Mouse (Mus musculus): ENCODE data around the gene Tmem132a.

Gene Tmem132a

GRCm38 (mm10) chr19:10878201-10878837 lies 8.6 kb upstream of the Tmem132a start:
- DNase-seq (ENCODE audit: low read depth, low spot score), result no peak

- DNase-seq (ENCODE audit: low read depth, low spot score), result no peak
Measured at GRCm38 (mm10) chr19:10871328-10871961, 1.7 kb upstream of the Tmem132a start.

GRCm38 (mm10) chr19:10870676-10871075 lies 936 bp upstream of the Tmem132a start:
- no peak for DNase-seq (ENCODE audit: low read depth, low spot score)

- DNase-seq (ENCODE audit: low read depth, low spot score), result peak; percentile 22
Measured at GRCm38 (mm10) chr19:10869241-10869885, 377 bp downstream of the Tmem132a start.

- no peak for DNase-seq (ENCODE audit: low read depth, low spot score)
Measured at GRCm38 (mm10) chr19:10868623-10869141, 1.1 kb downstream of the Tmem132a start.

- DNase-seq (ENCODE audit: low read depth, low spot score), result no peak
Measured at GRCm38 (mm10) chr19:10867946-10868622, 1.7 kb downstream of the Tmem132a start.

GRCm38 (mm10) chr19:10866351-10866750 lies 3.4 kb downstream of the Tmem132a start:
- DNase-seq (ENCODE audit: low read depth, low spot score), result no peak

GRCm38 (mm10) chr19:10860072-10860497 lies 9.7 kb downstream of the Tmem132a start:
- no peak for DNase-seq (ENCODE audit: low read depth, low spot score)

GRCm38 (mm10) chr19:10856520-10856919 lies 13.2 kb downstream of the Tmem132a start:
- no peak for DNase-seq (ENCODE audit: low read depth, low spot score)

GRCm38 (mm10) chr19:10855422-10855821 lies 14.3 kb downstream of the Tmem132a start:
- no peak for DNase-seq (ENCODE audit: low read depth, low spot score)

- DNase-seq (ENCODE audit: low read depth, low spot score), result no peak
Measured at GRCm38 (mm10) chr19:10847311-10848087, 22.2 kb downstream of the Tmem132a start.

- DNase-seq (ENCODE audit: low read depth, low spot score), result no peak
Measured at GRCm38 (mm10) chr19:10846150-10846549, 23.6 kb downstream of the Tmem132a start.

GRCm38 (mm10) chr19:10845454-10845853 lies 24.3 kb downstream of the Tmem132a start:
- no peak for DNase-seq (ENCODE audit: low read depth, low spot score)

GRCm38 (mm10) chr19:10844206-10844605 lies 25.5 kb downstream of the Tmem132a start:
- no peak for DNase-seq (ENCODE audit: low read depth, low spot score)

- peak; percentile 21 for DNase-seq (ENCODE audit: low read depth, low spot score)
Measured at GRCm38 (mm10) chr19:10842914-10843313, 26.8 kb downstream of the Tmem132a start.

GRCm38 (mm10) chr19:10841721-10842626 lies 27.8 kb downstream of the Tmem132a start:
- DNase-seq (ENCODE audit: low read depth, low spot score), result peak; percentile 59

GRCm38 (mm10) chr19:10839010-10839892 lies 30.5 kb downstream of the Tmem132a start, which contains the start of gene Slc15a3:
Slc15a3 (plus strand) TSS chr19:10839727.
- peak; percentile 74 for DNase-seq (ENCODE audit: low read depth, low spot score)

- no peak for DNase-seq (ENCODE audit: low read depth, low spot score)
Measured at GRCm38 (mm10) chr19:10835671-10836070, 34.1 kb downstream of the Tmem132a start.

- DNase-seq (ENCODE audit: low read depth, low spot score), result no peak
Measured at GRCm38 (mm10) chr19:10833611-10834010, 36.1 kb downstream of the Tmem132a start.
